Mouse (Mus musculus) embryo, embryonic 9.5 days (tissue): ENCODE measurements around the gene Mtmr12.
"Not testable (repeated sequence)": the region's sequence is repeated elsewhere in the genome, so short reads cannot be mapped to it uniquely, and the experiment has no call there.

Experiments used
- DNase-seq: peaks from one replicate; pipeline ENCODE4 v3.0.0-alpha.2; 2017; ENCODE audit errors: extremely low spot score

The Mtmr12 gene

DNA sequence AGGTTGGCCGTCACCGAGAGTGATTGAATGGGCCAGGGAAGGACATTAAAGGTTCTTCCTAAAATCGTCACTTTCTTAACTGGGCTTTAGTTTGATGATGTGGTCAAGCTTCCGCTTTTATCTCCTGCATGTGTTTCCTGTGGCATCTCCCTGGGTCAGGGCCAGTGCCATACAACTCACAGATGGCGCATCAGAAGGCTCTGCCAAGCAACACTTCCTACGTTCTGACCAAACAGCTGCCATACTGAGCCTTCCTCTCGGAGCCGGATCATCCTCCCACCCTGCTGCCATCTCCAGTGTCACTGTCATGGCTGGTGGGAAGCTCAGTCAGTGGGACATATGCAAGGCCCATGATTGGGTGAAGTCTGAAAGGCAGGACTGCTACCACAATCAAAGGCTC lies 6.7 kb downstream of the Mtmr12 start:
- no peak for DNase-seq

GRCm38 (mm10) chr15:12212266-12212665 lies 7.4 kb downstream of the Mtmr12 start:
- DNase-seq, result no peak

DNA sequence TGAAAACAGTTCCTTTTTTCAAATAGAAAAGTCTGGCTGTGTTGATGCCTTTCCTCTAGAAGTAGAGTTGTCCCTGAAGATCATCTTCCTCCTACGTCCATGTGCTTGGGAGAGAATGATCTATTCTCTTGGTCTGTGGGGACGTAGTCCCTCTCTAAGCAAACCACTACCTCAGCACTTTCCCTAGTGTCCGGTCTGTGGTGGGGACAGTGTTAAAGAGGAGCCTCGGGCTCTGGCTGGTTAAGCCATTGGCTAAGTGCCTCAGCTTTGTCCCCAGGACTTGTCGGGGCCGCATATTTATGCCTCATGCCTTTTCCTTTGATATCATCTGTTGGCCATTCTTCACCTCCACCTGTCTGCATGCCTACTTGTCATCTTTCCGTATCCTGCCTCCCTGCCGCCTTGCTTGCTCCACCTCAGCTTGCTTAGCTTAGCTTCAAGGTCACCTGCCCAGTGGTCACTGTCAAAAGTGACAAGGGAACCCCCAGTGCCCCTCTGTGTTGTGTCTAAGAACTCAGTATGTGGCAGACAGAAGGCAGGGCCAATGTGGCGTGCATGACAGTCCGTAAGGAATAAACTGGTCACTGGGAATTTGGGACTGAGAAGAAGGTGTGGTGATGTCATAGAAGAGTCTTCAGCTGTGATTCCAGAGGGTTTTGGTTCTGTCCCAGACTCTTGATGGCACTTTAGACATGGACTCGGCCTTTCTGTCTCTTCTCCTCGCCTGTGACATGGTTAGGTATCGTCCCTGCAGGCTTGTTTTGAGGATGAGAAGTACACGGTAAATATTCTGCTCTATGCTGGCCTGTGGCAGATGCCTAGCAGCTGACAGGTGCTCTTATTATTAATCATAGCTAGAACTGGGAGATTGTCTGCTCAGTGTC lies 9.9 kb downstream of the Mtmr12 start:
- no peak for DNase-seq

DNA sequence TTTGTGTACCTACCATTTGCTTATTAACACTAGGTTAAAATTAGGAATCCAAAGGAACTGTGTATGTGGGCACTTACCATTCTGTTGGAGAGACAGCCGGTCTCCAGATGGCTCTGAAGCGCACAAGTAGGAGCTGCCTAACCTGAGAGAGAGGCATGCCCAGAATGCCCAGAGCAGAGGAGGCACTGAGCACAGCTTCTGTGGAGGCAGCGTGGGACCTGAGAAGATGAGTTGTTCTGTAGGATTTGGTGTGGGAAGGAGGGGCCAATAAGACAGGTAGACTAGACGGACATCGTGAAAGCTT lies 10.5 kb downstream of the Mtmr12 start:
- no peak for DNase-seq

DNA sequence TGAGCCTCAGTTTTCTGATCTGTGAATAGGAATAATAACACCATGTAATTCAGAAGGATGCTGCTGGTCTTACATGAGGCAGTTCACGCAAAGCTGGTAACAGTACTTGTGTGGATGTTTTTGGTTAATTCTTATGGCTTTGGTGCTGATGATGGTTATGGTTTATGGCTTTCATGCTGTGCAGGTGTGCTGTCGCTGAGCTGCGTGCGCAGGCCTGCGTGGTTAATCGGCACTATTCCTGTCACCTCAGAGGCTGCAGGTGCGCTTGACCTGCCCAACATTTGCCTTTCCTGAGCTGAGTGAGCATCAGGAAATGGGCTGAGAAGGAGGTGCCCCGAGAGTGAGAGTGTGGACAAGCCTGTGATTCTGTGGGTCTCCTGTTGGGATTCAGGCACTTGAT lies 11.3 kb downstream of the Mtmr12 start:
- DNase-seq, result no peak

GRCm38 (mm10) chr15:12216798-12217197 lies 12.0 kb downstream of the Mtmr12 start:
- DNase-seq, result no peak

- DNase-seq, result not testable (repeated sequence)
Observed at GRCm38 (mm10) chr15:12217332-12217731, 12.5 kb downstream of the Mtmr12 start.

GRCm38 (mm10) chr15:12217849-12218248 lies 13.0 kb downstream of the Mtmr12 start:
- no peak for DNase-seq

DNA sequence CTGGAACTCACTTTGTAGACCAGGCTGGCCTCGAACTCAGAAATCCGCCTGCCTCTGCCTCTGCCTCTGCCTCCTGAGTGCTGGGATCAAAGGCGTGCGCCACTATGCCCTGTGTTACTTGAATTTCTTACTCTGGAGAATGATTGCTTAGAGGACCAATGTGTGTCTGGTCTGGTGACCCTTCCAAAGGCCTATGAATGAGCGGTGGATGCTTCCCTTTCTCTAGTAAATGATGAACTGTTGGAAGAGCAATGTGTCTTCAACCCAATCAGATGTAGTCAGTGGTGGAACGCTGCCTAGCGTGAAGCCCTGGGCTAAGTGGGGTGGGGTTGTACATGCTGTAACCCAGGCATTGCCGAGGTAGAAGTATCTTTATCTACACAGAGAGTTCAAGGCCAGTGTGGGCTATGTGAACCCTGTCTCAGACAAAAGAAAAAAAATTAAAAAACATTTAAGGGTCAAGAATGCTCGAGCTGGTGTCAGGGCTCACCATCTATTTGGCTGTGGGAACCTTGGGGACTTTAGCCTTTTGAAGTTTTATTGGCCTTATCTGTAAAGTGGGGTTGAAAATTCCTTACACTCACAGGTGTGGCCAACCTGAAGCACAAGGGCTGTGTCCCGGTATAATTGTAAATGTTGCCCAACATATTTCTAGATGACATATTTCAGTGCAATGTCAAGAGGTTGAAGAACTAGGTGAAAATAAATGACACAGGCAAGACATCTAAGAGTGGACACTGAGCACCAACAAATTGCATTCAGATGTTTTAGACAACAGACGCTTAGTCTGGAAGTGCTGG lies 14.0 kb downstream of the Mtmr12 start:
- no peak for DNase-seq

DNA sequence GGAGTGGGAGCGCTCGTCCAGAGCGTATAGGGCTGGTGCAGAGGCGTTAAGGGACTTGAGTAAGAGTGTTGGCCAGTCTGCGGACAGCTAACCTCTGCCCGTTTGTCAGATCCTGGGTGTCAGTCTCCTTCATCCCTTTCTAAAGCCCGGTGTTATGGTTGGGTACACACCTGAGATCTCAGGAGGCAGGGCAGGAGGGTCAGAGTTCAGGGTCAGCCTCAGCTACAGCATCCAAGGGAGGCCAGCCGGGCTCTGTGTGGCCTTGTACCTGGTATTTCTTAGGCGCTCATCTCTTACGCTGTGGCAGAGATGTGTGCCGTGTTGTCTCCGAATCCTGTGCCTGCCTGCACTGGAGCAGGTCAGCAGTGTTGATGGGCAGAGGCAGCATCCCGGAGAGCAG lies 16.3 kb downstream of the Mtmr12 start:
- no peak for DNase-seq

GRCm38 (mm10) chr15:12222564-12223302 lies 17.9 kb downstream of the Mtmr12 start:
- DNase-seq, result peak; percentile 29

DNA sequence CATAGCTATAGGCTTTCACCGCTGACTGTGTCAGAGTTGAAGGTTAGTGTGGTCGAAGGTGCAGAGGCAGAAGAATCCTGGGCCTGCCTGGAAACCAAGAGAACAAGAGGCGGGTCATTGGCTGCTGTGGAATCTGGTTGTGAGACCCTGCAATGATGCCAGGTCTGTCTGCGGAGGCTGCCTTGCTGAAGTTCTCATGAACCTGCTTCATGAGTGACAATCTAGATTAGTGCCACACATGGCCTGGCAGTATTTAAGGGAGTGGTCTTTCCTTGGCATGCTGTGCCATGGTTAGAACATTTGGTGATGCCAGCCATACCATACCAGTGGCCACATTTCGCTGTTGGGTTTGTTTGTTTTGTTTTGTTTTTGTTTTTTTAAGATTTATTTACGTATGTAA lies 18.6 kb downstream of the Mtmr12 start:
- no peak for DNase-seq

DNA sequence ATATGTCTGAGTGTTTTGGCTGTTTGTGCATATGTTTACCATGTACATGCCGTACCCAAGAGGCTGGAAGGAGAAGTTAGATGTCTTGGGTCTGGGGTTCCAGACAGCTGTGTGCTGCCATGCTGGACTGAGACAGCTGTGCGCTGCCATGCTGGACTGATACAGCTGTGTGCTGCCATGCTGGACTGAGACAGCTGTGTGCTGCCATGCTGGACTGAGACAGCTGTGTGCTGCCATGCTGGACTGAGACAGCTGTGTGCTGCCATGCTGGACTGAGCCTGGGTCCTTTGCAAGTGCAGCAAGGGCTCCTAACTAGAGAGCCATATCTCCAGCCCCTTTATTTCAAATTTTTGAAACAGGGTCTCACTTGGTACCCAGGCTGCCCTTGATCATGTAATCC lies 19.4 kb downstream of the Mtmr12 start:
- no peak for DNase-seq

GRCm38 (mm10) chr15:12225062-12225461 lies 20.2 kb downstream of the Mtmr12 start:
- no peak for DNase-seq

DNA sequence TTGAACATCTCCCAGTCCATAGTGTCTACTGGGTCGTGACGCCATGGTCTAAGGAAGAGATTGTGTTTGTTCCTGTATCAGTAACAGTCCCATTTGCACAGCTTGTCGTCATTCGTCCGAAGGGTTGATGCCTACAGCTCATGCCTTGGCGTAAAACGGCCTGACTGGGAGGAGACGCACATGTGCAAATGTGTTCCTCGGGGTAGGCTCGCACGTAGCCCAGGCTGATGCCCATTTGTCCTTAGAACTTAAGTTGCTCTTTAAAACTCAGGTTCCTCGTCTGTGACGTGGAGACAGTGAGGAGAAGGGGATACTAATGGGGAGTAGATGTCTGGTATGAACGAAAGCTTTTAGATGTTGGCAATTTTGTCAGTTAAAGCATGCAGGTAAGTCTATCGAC lies 22.1 kb downstream of the Mtmr12 start:
- no peak for DNase-seq

GRCm38 (mm10) chr15:12227355-12227754 lies 22.5 kb downstream of the Mtmr12 start:
- no peak for DNase-seq

- DNase-seq, result no peak
Observed at GRCm38 (mm10) chr15:12229603-12230242, 24.9 kb downstream of the Mtmr12 start.

DNA sequence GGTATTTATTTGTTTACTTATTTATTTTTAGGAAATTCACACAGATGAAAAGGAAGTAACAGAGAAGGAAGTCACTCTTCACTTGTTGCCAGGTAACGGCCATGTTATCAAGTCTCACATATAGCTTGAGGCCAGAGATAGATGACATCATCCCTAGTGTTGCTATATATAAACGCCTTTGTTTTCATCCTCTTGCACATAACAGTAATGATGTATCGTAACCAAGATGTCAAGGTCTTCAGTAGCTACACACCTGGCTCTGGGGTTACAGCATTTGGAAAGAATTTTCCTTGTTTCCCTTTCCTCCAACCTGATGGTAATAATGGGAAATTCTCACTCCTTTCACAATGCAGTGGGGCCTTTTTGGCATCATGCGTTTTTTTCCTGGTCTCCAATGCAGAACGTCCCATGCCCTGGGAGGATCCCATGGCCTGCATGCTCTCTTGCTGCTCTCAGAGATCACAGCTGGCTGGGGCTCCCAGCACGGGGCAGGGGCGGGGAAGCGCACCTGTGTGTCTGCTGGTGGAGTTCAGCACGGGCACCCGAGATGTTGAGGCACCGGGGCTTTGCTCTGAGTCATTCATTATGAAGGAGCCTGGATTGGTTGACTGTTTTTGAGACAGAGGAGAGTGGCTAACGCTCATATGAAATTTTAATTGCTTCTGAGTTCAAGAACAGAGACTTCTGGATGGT lies 25.6 kb downstream of the Mtmr12 start:
- no peak for DNase-seq

DNA sequence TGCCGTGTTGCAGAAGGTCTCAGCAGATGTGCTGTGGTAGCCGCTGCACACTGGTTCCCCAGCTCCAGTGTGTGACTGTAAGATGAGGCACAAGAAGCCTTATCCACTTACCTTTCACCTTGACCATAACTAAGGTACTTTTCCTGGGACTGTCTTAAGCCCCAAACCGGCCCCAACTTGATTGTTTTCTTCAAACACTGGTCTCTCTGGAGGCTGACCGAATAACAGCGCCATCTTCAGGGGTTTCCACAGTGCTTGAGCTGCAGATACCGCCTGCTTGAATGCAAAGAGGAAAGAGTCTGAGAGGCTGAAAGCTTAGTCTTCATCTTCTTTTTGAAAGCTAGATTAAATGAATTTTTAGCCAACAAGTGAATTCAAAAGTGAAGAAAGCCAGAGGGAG lies 26.6 kb downstream of the Mtmr12 start:
- DNase-seq, result no peak

DNA sequence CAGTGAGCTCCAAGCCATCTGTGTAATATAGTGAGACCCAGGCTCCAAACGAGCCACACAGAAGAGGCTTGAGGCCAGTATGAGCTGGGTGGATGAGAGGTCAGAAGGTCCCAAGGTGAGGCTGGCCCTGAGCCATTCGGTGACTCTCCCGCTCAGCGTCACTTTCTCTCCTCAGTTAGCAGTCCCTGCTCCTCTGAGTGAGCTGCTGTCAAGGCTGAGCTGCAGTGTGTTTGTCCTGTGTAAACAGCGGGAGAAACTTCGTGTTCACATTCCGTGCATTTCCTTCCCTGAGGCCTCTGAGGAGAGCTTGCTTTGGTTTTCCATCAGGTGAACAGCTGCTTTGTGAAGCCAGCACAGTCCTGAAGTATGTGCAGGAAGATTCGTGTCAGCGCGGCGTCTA lies 27.6 kb downstream of the Mtmr12 start:
- no peak for DNase-seq

GRCm38 (mm10) chr15:12233021-12233420 lies 28.2 kb downstream of the Mtmr12 start:
- DNase-seq, result no peak
